Mouse (Mus musculus): ENCODE measurements around the gene Pptc7. TPM values are rescaled to one million over a fixed set of nuclear protein-coding genes. Genes with fewer than 3 reads are reported as not detected.

Pptc7 gene
- polyA plus RNA-seq, 1 experiment, result 48.0 TPM

DNA sequence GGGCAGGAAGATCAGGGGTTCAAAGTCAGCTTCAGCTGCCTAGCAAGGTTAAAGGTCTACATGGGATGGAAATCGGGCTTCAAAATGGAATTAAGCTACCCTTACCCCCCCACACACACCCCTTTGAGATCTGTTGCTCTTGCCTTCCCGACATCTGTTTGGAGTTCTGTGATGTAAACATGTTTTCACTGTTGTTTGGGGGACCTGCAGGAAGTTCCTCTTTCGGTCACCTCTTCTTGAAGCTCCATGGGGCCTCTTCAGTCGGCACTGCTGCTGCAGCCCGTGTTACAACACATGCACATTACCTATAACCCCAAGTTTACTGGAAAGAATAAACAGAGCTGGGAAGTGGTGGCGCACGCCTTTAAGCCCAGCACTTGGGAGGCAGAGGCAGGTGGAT, 17.0 kb upstream of the Pptc7 start:
- Histone ChIP-seq H3K27me3 (ENCODE audit: control insufficient read depth, insufficient read depth, low read length) (no peaks in the 10 kb centered on the region), H3K27ac (ENCODE audit: control insufficient read depth, insufficient read depth, low read depth, low read length) (no peak overlapping the region), H3K4me3 (ENCODE audit: control insufficient read depth, low read depth, low read length) (no peak overlapping the region), H3K4me1 (ENCODE audit: control insufficient read depth, insufficient read depth, low read length) (peaks cover 7% of the 10 kb centered on the region), H3K36me3 (ENCODE audit: control insufficient read depth, insufficient read depth, low read length) (no peaks in the 10 kb centered on the region)
- TF ChIP-seq POLR2A (IDR thresholded peaks at IDR 0.05; ENCODE audit: control insufficient read depth, low read depth, low read length) (no peak), CTCF (IDR thresholded peaks at IDR 0.05; ENCODE audit: control insufficient read depth, insufficient read depth, insufficient replicate concordance, low read depth, low read length) (no peak)

DNA sequence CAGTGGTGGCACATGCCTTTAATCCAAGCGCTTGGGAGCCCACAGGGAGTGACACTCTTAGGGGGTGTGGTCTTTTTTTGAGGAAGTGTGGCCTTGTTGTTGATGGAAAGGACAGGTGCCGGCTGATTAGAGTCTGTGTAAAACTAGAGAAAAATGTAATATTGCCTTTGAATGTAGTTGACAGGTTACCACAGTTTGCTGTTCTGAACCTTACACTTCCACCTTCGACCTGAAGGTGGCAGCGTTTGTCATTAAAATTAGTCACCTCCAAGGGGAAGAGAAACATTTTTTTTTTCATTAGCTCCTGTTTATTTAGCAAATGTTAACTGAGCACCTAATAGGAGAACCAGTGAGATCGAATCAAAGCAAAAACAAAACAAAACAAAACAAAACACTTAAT, 16.3 kb upstream of the Pptc7 start:
- no peak overlapping the region for H3K27ac ChIP-seq (ENCODE audit: control insufficient read depth, insufficient read depth, low read depth, low read length)
- H3K36me3 ChIP-seq (ENCODE audit: control insufficient read depth, insufficient read depth, low read length), result no peaks in the 10 kb centered on the region
- no peak overlapping the region for H3K4me3 ChIP-seq (ENCODE audit: control insufficient read depth, low read depth, low read length)
- TF ChIP-seq POLR2A (IDR thresholded peaks at IDR 0.05; ENCODE audit: control insufficient read depth, low read depth, low read length), result no peak
- no peak for TF ChIP-seq CTCF (IDR thresholded peaks at IDR 0.05; ENCODE audit: control insufficient read depth, insufficient read depth, insufficient replicate concordance, low read depth, low read length)
- no peaks in the 10 kb centered on the region for H3K27me3 ChIP-seq (ENCODE audit: control insufficient read depth, insufficient read depth, low read length)
- peaks cover 7% of the 10 kb centered on the region for H3K4me1 ChIP-seq (ENCODE audit: control insufficient read depth, insufficient read depth, low read length)

DNA sequence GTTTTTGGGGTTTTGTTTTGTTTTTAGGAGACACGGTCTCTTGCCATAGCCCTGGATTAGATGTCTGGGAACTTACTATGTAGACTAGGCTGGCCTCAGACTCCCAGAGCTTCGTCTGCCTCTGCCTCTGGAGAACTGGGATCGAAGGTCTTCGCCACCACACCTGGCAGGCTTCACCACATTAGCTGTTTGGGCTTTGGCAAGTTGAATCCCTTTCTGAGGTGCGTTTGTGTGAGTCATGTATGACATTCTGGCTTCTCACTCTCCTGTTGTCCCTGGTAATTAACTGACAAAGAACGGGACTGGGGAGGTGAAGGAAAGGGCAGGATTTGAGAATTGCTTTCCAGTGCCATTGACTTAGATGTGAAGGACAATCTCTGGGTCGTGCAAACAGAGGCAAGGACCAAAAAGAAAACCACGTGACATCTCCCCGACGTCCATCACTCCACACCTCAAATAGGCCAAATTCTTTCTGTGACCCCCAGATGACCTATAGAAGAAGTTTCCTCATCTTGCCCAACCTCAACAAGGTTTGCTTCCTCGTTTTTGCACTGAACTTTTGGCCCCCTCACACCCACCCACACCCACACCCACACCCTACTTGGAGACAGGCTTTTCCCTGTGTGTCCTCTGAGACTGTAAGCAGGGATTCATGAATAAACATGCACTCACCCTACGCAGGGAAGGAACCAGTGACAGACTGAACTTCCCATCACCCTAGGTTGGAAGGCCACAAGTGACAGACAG, 15.1 kb upstream of the Pptc7 start:
- Histone ChIP-seq H3K27ac (ENCODE audit: control insufficient read depth, insufficient read depth, low read depth, low read length) (no peak overlapping the region), H3K27me3 (ENCODE audit: control insufficient read depth, insufficient read depth, low read length) (no peaks in the 10 kb centered on the region), H3K4me3 (ENCODE audit: control insufficient read depth, low read depth, low read length) (no peak overlapping the region), H3K36me3 (ENCODE audit: control insufficient read depth, insufficient read depth, low read length) (no peaks in the 10 kb centered on the region), H3K4me1 (ENCODE audit: control insufficient read depth, insufficient read depth, low read length) (peaks cover 4% of the 10 kb centered on the region)
- TF ChIP-seq POLR2A (IDR thresholded peaks at IDR 0.05; ENCODE audit: control insufficient read depth, low read depth, low read length) (no peak), CTCF (IDR thresholded peaks at IDR 0.05; ENCODE audit: control insufficient read depth, insufficient read depth, insufficient replicate concordance, low read depth, low read length) (no peak)

DNA sequence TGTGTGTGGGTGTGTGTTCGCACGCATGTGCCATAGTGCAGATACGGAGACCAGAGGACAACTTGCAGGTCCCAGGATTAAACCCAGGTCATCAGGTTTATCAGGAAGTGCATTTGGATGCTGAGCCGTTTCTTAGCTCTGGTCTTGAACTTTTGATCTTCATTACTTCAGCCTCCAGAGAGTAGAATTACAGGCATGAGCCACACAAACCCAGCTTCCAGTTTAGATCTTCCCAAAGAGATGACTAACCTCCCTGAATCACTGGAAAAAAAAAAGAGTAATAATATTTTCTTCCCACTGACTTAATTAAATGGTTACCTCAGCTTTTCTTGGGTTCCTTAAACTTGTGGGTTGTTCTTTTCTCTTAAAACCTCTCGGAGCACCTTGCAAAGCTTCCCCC, 11.3 kb upstream of the Pptc7 start:
- Histone ChIP-seq H3K27me3 (ENCODE audit: control insufficient read depth, insufficient read depth, low read length) (no peaks in the 10 kb centered on the region), H3K36me3 (ENCODE audit: control insufficient read depth, insufficient read depth, low read length) (no peaks in the 10 kb centered on the region), H3K27ac (ENCODE audit: control insufficient read depth, insufficient read depth, low read depth, low read length) (no peak overlapping the region), H3K4me1 (ENCODE audit: control insufficient read depth, insufficient read depth, low read length) (peaks cover 11% of the 10 kb centered on the region), H3K4me3 (ENCODE audit: control insufficient read depth, low read depth, low read length) (no peak overlapping the region)
- TF ChIP-seq CTCF (IDR thresholded peaks at IDR 0.05; ENCODE audit: control insufficient read depth, insufficient read depth, insufficient replicate concordance, low read depth, low read length) (no peak), POLR2A (IDR thresholded peaks at IDR 0.05; ENCODE audit: control insufficient read depth, low read depth, low read length) (no peak)

DNA sequence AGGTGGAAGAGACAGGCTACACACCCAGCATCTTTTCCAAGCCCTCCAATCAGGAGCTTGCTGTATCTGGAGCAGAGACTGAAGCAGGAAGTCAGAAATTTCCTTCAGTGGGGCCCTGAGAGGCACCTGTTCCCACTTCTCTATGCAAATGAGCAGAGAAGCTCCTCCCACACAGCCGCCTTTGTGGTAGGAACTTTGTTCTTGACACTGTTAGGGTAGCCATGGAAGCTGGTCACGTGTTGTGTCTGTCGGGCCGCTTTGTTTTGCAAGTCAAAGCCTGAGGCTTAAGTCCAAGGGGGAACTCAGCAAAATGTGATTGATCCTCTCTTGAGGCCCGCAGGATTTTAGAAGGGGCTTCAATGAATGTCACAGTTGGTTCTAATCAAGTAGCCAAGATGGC, 9.4 kb upstream of the Pptc7 start:
- H3K36me3 ChIP-seq (ENCODE audit: control insufficient read depth, insufficient read depth, low read length), result no peaks in the 10 kb centered on the region
- H3K4me1 ChIP-seq (ENCODE audit: control insufficient read depth, insufficient read depth, low read length), result peaks cover 16% of the 10 kb centered on the region
- H3K27me3 ChIP-seq (ENCODE audit: control insufficient read depth, insufficient read depth, low read length), result no peaks in the 10 kb centered on the region
- TF ChIP-seq CTCF (IDR thresholded peaks at IDR 0.05; ENCODE audit: control insufficient read depth, insufficient read depth, insufficient replicate concordance, low read depth, low read length), result no peak
- no peak for TF ChIP-seq POLR2A (IDR thresholded peaks at IDR 0.05; ENCODE audit: control insufficient read depth, low read depth, low read length)
- no peak overlapping the region for H3K27ac ChIP-seq (ENCODE audit: control insufficient read depth, insufficient read depth, low read depth, low read length)
- H3K4me3 ChIP-seq (ENCODE audit: control insufficient read depth, low read depth, low read length), result peak overlapping the region; percentile 4

DNA sequence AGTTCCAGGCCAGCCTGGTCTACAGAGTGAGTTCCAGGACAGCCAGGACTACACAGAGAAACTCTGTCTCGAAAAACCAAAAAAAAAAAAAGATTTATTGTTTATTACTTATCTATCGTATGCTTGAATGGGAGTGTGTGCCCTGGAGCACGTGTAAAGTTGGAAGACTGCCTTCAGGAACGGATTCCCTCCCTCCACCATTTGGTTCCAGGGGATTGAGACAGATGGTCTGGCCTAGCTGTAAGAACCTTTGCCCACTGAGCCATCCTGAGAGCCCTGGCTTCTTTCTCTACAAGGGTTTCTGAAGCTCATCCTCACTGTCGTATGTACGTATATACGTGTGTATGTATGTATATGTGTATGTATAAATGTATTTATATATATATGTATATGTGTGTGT, 5.2 kb upstream of the Pptc7 start:
- peaks cover 24% of the 10 kb centered on the region for H3K4me1 ChIP-seq (ENCODE audit: control insufficient read depth, insufficient read depth, low read length)
- TF ChIP-seq POLR2A (IDR thresholded peaks at IDR 0.05; ENCODE audit: control insufficient read depth, low read depth, low read length), result no peak
- no peak for TF ChIP-seq CTCF (IDR thresholded peaks at IDR 0.05; ENCODE audit: control insufficient read depth, insufficient read depth, insufficient replicate concordance, low read depth, low read length)
- H3K36me3 ChIP-seq (ENCODE audit: control insufficient read depth, insufficient read depth, low read length), result no peaks in the 10 kb centered on the region
- H3K27ac ChIP-seq (ENCODE audit: control insufficient read depth, insufficient read depth, low read depth, low read length), result no peak overlapping the region
- no peaks in the 10 kb centered on the region for H3K27me3 ChIP-seq (ENCODE audit: control insufficient read depth, insufficient read depth, low read length)
- H3K4me3 ChIP-seq (ENCODE audit: control insufficient read depth, low read depth, low read length), result no peak overlapping the region

DNA sequence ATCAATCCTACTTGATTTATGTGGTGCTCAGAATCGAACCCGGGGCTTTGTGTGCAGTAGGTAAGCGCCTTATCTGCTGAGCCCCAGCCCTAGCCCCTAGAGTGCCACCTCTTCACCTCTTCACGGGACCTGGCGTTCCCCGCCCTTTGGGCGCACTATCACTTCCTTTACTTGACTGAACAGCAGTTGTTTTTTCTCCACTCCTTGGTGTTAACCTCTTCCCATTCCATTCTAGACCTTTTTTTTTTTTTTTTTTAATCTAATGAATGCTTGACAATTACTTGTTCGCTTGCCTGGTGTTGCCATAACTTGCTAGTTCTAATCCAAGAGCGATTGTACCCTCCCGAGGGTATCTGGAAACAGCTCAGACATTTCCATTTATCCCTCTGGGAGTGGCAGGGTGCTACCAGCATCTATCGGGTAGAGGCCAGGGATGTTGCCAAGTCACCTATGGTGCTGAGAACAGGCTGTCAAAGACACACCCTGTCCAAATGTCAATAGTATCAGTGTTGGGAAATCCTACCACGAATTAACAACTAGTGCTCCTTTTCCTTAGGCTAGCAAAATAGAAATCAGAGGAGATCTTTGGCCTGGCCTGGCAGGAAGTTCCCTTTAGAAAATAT, 4.3 kb upstream of the Pptc7 start:
- Histone ChIP-seq H3K4me3 (ENCODE audit: control insufficient read depth, low read depth, low read length) (no peak overlapping the region), H3K27ac (ENCODE audit: control insufficient read depth, insufficient read depth, low read depth, low read length) (0 out of 2 replicates have a peak overlapping the region, but pooled peaks have one; percentile 21), H3K36me3 (ENCODE audit: control insufficient read depth, insufficient read depth, low read length) (no peaks in the 10 kb centered on the region), H3K27me3 (ENCODE audit: control insufficient read depth, insufficient read depth, low read length) (no peaks in the 10 kb centered on the region), H3K4me1 (ENCODE audit: control insufficient read depth, insufficient read depth, low read length) (peaks cover 25% of the 10 kb centered on the region)
- TF ChIP-seq POLR2A (IDR thresholded peaks at IDR 0.05; ENCODE audit: control insufficient read depth, low read depth, low read length), result no peak
- TF ChIP-seq CTCF (IDR thresholded peaks at IDR 0.05; ENCODE audit: control insufficient read depth, insufficient read depth, insufficient replicate concordance, low read depth, low read length), result no peak
